In genomic region chr16:87001135-87001534, GRCm38 (mm10) we compare ENCODE assay signal across 13 mouse cellular contexts.
DNase-seq lines count a peak whose midpoint lies in the region; ATAC-seq and TF ChIP-seq lines count a peak whose summit lies in the region.
"Had no signal": no experiment of that assay in that cellular context is flagged by ENCODE, and none has a peak within 500 bp of the region (broad histone marks: within the 10 kb centered on the region; RNA-seq: fewer than 3 reads in every experiment).

No protein-coding gene starts in this region.

- no peak overlapping the region for H3K27ac ChIP-seq in lung, postnatal 0 days (ENCODE audit: low read length)
- no peak overlapping the region for H3K27ac ChIP-seq in neural tube, embryonic 14.5 days (ENCODE audit: low read depth, low read length)

- H3K4me1 ChIP-seq in lung, postnatal 0 days (ENCODE audit: insufficient read depth, low read depth, low read length), result no peaks in the 10 kb centered on the region
- no peaks in the 10 kb centered on the region for H3K4me1 ChIP-seq in neural tube, embryonic 14.5 days (ENCODE audit: control insufficient read depth, insufficient read depth, low read length)
- H3K4me1 ChIP-seq: megakaryocyte, embryonic 14.5 days had no signal

- no peaks in the 10 kb centered on the region for H3K27me3 ChIP-seq in lung, postnatal 0 days (replicated peaks; ENCODE audit: insufficient read depth, low read length)
- H3K27me3 ChIP-seq in neural tube, embryonic 14.5 days (ENCODE audit: control insufficient read depth, insufficient read depth, low read length), result no peaks in the 10 kb centered on the region
- H3K27me3 ChIP-seq: megakaryocyte, embryonic 14.5 days had no signal

- TF ChIP-seq CTCF in lung, postnatal 0 days (IDR thresholded peaks at IDR 0.05), result no peak

- no peak overlapping the region for H3K4me2 ChIP-seq in lung, postnatal 0 days (replicated peaks; ENCODE audit: low read depth, low read length)
- no peak overlapping the region for H3K4me2 ChIP-seq in neural tube, embryonic 14.5 days (ENCODE audit: low read depth, low read length)

- no peak overlapping the region for H3K9ac ChIP-seq in lung, postnatal 0 days (replicated peaks; ENCODE audit: low read depth)
- H3K9ac ChIP-seq in neural tube, embryonic 14.5 days (replicated peaks; ENCODE audit: low read depth, low read length), result no peak overlapping the region

- DNase-seq in cerebellum, postnatal 14 days, result peak; percentile 5 to 20
- no peak for DNase-seq in cerebellum, adult 11 months
- DNase-seq in lung, postnatal 0 days (ENCODE audit: low spot score), result peak; percentile 64
- no peak for DNase-seq in lung, adult 18-20 months
- DNase-seq in hindlimb bud, embryonic 11.5 days (ENCODE audit: extremely low spot score, low read depth, low spot score), result peak; percentile 5
- DNase-seq in thymus, postnatal 10 days (ENCODE audit: low spot score in 2 of 2), result no peak
- DNase-seq in gastrocnemius, postnatal 10 days, result no peak
- DNase-seq: adrenal gland, postnatal 10 days; cerebellum, postnatal 36 days had no signal

- no peak for TF ChIP-seq EP300 in lung, postnatal 0 days (IDR thresholded peaks at IDR 0.05)

- WGBS in lung, postnatal 0 days, result 32% methylated on average over 3 of the region's 3 CpGs
- WGBS in neural tube, embryonic 14.5 days, result 41% methylated on average over 3 of the region's 3 CpGs

- no peaks in the 10 kb centered on the region for H3K9me3 ChIP-seq in lung, postnatal 0 days (ENCODE audit: low read length)
- H3K9me3 ChIP-seq in neural tube, embryonic 14.5 days (ENCODE audit: control insufficient read depth, low read length), result no peaks in the 10 kb centered on the region

- peak; percentile 71 for ATAC-seq in lung, postnatal 0 days
- peak; percentile 92 for ATAC-seq in neural tube, embryonic 14.5 days (ENCODE audit: low read depth)
- ATAC-seq: inflammation-experienced regulatory T-cells, adult 6 months had no signal

- no peak overlapping the region for H3K4me3 ChIP-seq in lung, postnatal 0 days (ENCODE audit: low read depth, low read length)
- no peak overlapping the region for H3K4me3 ChIP-seq in neural tube, embryonic 14.5 days (ENCODE audit: low read depth, low read length)
- H3K4me3 ChIP-seq: megakaryocyte, embryonic 14.5 days had no signal

- H3K36me3 ChIP-seq in lung, postnatal 0 days (ENCODE audit: insufficient read depth, low read length), result no peaks in the 10 kb centered on the region
- no peaks in the 10 kb centered on the region for H3K36me3 ChIP-seq in neural tube, embryonic 14.5 days (ENCODE audit: control insufficient read depth, insufficient read depth, low read length)
- H3K36me3 ChIP-seq: G1E had no signal

Comparison
In these comparisons a context has a peak if more than half of its experiments do, and no peak if none do; other contexts are left out.
1. DNase-seq: peak in cerebellum, postnatal 14 days (2 of 2), lung, postnatal 0 days (single experiment) and hindlimb bud, embryonic 11.5 days (single experiment); none in cerebellum, adult 11 months (single experiment), lung, adult 18-20 months (0 of 2), thymus, postnatal 10 days (0 of 2) and gastrocnemius, postnatal 10 days (single experiment).